Mouse (Mus musculus) gonadal fat pad, adult 2 months (tissue): ENCODE measurements around the gene Kars. TPM values are rescaled to one million over a fixed set of nuclear protein-coding genes. Genes with fewer than 3 reads are reported as not detected.

ENCODE experiments used
- DNase-seq: peaks from one replicate; pipeline ENCODE4 v3.0.0-alpha.2; 2012; ENCODE audit warnings: low read depth
- polyA plus RNA-seq: library from polyadenylated mRNA; depleted of rRNA; stranded (reverse); fragments of >200 nt; gene quantifications from 2 replicates; pipeline ENCODE4 v1.2.3, GENCODE M21; 2012; rRNA removed

The Kars gene
- polyA plus RNA-seq, result 49.3 and 55.8 TPM in 2 replicates

- peak; percentile 57 for DNase-seq
Measured at GRCm38 (mm10) chr8:112010997-112011815, at the start of gene Kars, which contains the start of gene Terf2ip. Gene Kars, minus strand, starts transcription at chr8:112011323. Gene Terf2ip, plus strand, starts transcription at chr8:112011398.

- no peak for DNase-seq
Measured at GRCm38 (mm10) chr8:112054456-112054855, 43.3 kb upstream of the Kars start.

GRCm38 (mm10) chr8:112051537-112051936 is 40.4 kb upstream of the Kars start:
- no peak for DNase-seq

- no peak for DNase-seq
Measured at GRCm38 (mm10) chr8:112049984-112050383, 38.9 kb upstream of the Kars start.

GRCm38 (mm10) chr8:112048293-112048692 is 37.2 kb upstream of the Kars start:
- no peak for DNase-seq

- no peak for DNase-seq
Measured at GRCm38 (mm10) chr8:112045896-112046295, 34.8 kb upstream of the Kars start.

- DNase-seq, result no peak
Measured at GRCm38 (mm10) chr8:112045182-112045581, 34.1 kb upstream of the Kars start.

- DNase-seq, result no peak
Measured at GRCm38 (mm10) chr8:112037521-112037920, 26.4 kb upstream of the Kars start.

- no peak for DNase-seq
Measured at GRCm38 (mm10) chr8:112034603-112035002, 23.5 kb upstream of the Kars start.

GRCm38 (mm10) chr8:112033071-112033470 is 21.9 kb upstream of the Kars start:
- DNase-seq, result no peak

GRCm38 (mm10) chr8:112030663-112031062 is 19.5 kb upstream of the Kars start:
- no peak for DNase-seq

- no peak for DNase-seq
Measured at GRCm38 (mm10) chr8:112029455-112029854, 18.3 kb upstream of the Kars start.

GRCm38 (mm10) chr8:112014936-112015335 is 3.8 kb upstream of the Kars start, which contains the start of gene Gm6793:
Gene Gm6793, minus strand, starts transcription at chr8:112015036.
- DNase-seq, result no peak

- no peak for DNase-seq
Measured at GRCm38 (mm10) chr8:112011816-112012242, 706 bp upstream of the Kars start.

- DNase-seq, result no peak
Measured at GRCm38 (mm10) chr8:112009558-112009957, 1.6 kb downstream of the Kars start.

- DNase-seq, result no peak
Measured at GRCm38 (mm10) chr8:112007669-112008068, 3.5 kb downstream of the Kars start.

- no peak for DNase-seq
Measured at GRCm38 (mm10) chr8:112005601-112006000, 5.5 kb downstream of the Kars start.

- no peak for DNase-seq
Measured at GRCm38 (mm10) chr8:112004754-112005153, 6.4 kb downstream of the Kars start.

GRCm38 (mm10) chr8:111992703-111993039 is 18.5 kb downstream of the Kars start:
- DNase-seq, result no peak

- DNase-seq, result peak; percentile 50
Measured at GRCm38 (mm10) chr8:111992013-111992702, 19.0 kb downstream of the Kars start, which contains the start of gene Adat1. Gene Adat1, minus strand, starts transcription at chr8:111992302.

- DNase-seq, result no peak
Measured at GRCm38 (mm10) chr8:111991278-111991677, 19.8 kb downstream of the Kars start.

- DNase-seq, result no peak
Measured at GRCm38 (mm10) chr8:111989911-111990310, 21.2 kb downstream of the Kars start.

GRCm38 (mm10) chr8:111984511-111984910 is 26.6 kb downstream of the Kars start:
- no peak for DNase-seq
